Mouse (Mus musculus) hindbrain, embryonic 14.5 days (tissue): ENCODE data around the gene Fggy. TPM values are rescaled to one million over a fixed set of nuclear protein-coding genes. Genes with fewer than 3 reads are reported as not detected.

Experiments
- ATAC-seq: fragments of 200-750 bp; cut with Nextera tagmentation; 2 replicates; pipeline ENCODE4 v1.8.0; 2017; ENCODE audit warnings: moderate number of reproducible peaks, mild to moderate bottlenecking, moderate TSS enrichment, moderate library complexity; ENCODE audit not compliant: low FRiP score
- DNase-seq: peaks from one replicate; pipeline ENCODE4 v3.0.0-alpha.2; 2015; ENCODE audit warnings: low spot score
- H3K27ac ChIP-seq: fragments of 300-500 bp; sonication (generic); 2 replicates; pipeline ENCODE4 v1.5.1; 2014; ENCODE audit warnings: mild to moderate bottlenecking, moderate library complexity
- H3K27me3 ChIP-seq: fragments of 300-500 bp; sonication (generic); 2 replicates; pipeline ENCODE4 v1.6.1; 2014; ENCODE audit warnings: mild to moderate bottlenecking, low read length, mixed read lengths; ENCODE audit not compliant: control insufficient read depth, insufficient read depth
- H3K36me3 ChIP-seq: fragments of 300-500 bp; sonication (generic); replicated peaks from 2 replicates; pipeline ENCODE4 v1.6.1; 2014; ENCODE audit not compliant: control insufficient read depth, insufficient read depth
- H3K4me1 ChIP-seq: fragments of 300-500 bp; sonication (generic); replicated peaks from 2 replicates; pipeline ENCODE4 v1.6.1; 2014; ENCODE audit warnings: antibody characterized with exemption, low read length, mixed read lengths; ENCODE audit not compliant: control insufficient read depth, insufficient read depth
- H3K4me2 ChIP-seq: fragments of 300-500 bp; sonication (generic); replicated peaks from 2 replicates; pipeline ENCODE4 v1.6.1; 2014; ENCODE audit warnings: mild to moderate bottlenecking, moderate library complexity
- H3K4me3 ChIP-seq: fragments of 300-500 bp; sonication (generic); replicated peaks from 2 replicates; pipeline ENCODE4 v1.5.1; 2014; ENCODE audit warnings: mild to moderate bottlenecking, low read length
- H3K9ac ChIP-seq: fragments of 300-500 bp; sonication (generic); 2 replicates; pipeline ENCODE4 v1.6.1; 2014
- H3K9me3 ChIP-seq: fragments of 300-500 bp; sonication (generic); 2 replicates; pipeline ENCODE4 v1.6.1; 2016; ENCODE audit warnings: low read length; ENCODE audit not compliant: control insufficient read depth
- WGBS: fragments of 180-500 bp; shearing (Covaris S2); extraction: QIAGEN DNeasy Blood & Tissue Kit; methylation state at CpG from one replicate; pipeline ENCODE4 v1.1.7; 2014; 5-methylcytosine and 5-hydroxymethylcytosine counted together
- polyA plus RNA-seq: library from polyadenylated mRNA; unstranded; fragments of >200 nt; fragmentation: Nextera tagmentation; extraction: Ambion mirVana; gene quantifications from 2 replicates; pipeline ENCODE4 v1.2.1, GENCODE M21; 2014

Fggy gene
- polyA plus RNA-seq, 1 experiment from 2014 or later: 7.6 TPM

GRCm38 (mm10) chr4:95793647-95794328 lies 236.5 kb downstream of the Fggy start:
- Histone ChIP-seq H3K4me2 (no peak overlapping the region), H3K9ac (no peak overlapping the region), H3K4me1 (no peaks in the 10 kb centered on the region), H3K9me3 (no peaks in the 10 kb centered on the region), H3K27ac (no peak overlapping the region), H3K36me3 (no peaks in the 10 kb centered on the region), H3K27me3 (no peaks in the 10 kb centered on the region), H3K4me3 (no peak overlapping the region)
- ATAC-seq (no peak), DNase-seq (no peak)
- WGBS: 63% methylated on average over 7 of the region's 7 CpGs

- no peaks in the 10 kb centered on the region for H3K9me3 ChIP-seq
- WGBS: 79% methylated on average over 6 of the region's 6 CpGs
Observed at GRCm38 (mm10) chr4:95794651-95795050, 237.3 kb downstream of the Fggy start.

GRCm38 (mm10) chr4:95795283-95795682 lies 238.0 kb downstream of the Fggy start:
- no peak overlapping the region for H3K4me2 ChIP-seq
- H3K9ac ChIP-seq: no peak overlapping the region
- H3K27ac ChIP-seq: no peak overlapping the region
- H3K4me1 ChIP-seq: no peaks in the 10 kb centered on the region
- no peaks in the 10 kb centered on the region for H3K9me3 ChIP-seq
- no peak overlapping the region for H3K4me3 ChIP-seq
- DNase-seq: no peak
- no peak for ATAC-seq
- no peaks in the 10 kb centered on the region for H3K36me3 ChIP-seq
- H3K27me3 ChIP-seq: no peaks in the 10 kb centered on the region
- 92% methylated on average over 2 of the region's 2 CpGs for WGBS

More at GRCm38 (mm10) chr4:95794651-95795050, 237.3 kb downstream of the Fggy start:
- Histone ChIP-seq H3K27ac (no peak overlapping the region), H3K4me3 (no peak overlapping the region), H3K9ac (no peak overlapping the region), H3K27me3 (no peaks in the 10 kb centered on the region), H3K4me1 (no peaks in the 10 kb centered on the region), H3K36me3 (no peaks in the 10 kb centered on the region), H3K4me2 (no peak overlapping the region)
- no peak for ATAC-seq
- DNase-seq: no peak

GRCm38 (mm10) chr4:95819650-95820049 lies 262.3 kb downstream of the Fggy start:
- Histone ChIP-seq H3K4me3 (no peak overlapping the region), H3K9me3 (no peaks in the 10 kb centered on the region), H3K4me1 (no peaks in the 10 kb centered on the region), H3K36me3 (no peaks in the 10 kb centered on the region), H3K27me3 (no peaks in the 10 kb centered on the region), H3K9ac (no peak overlapping the region), H3K4me2 (no peak overlapping the region), H3K27ac (no peak overlapping the region)
- 49% methylated on average over 2 of the region's 2 CpGs for WGBS
- no peak for ATAC-seq
- DNase-seq: no peak

GRCm38 (mm10) chr4:95821906-95822579 lies 264.7 kb downstream of the Fggy start:
- Histone ChIP-seq H3K4me1 (no peaks in the 10 kb centered on the region), H3K4me3 (no peak overlapping the region), H3K27ac (no peak overlapping the region), H3K9me3 (no peaks in the 10 kb centered on the region), H3K27me3 (no peaks in the 10 kb centered on the region), H3K9ac (no peak overlapping the region), H3K4me2 (no peak overlapping the region), H3K36me3 (no peaks in the 10 kb centered on the region)
- ATAC-seq: no peak
- WGBS: 68% methylated on average over 3 of the region's 3 CpGs
- DNase-seq: no peak

GRCm38 (mm10) chr4:95828164-95828563 lies 270.9 kb downstream of the Fggy start:
- Histone ChIP-seq H3K9ac (no peak overlapping the region), H3K4me1 (no peaks in the 10 kb centered on the region), H3K27ac (no peak overlapping the region), H3K9me3 (no peaks in the 10 kb centered on the region), H3K36me3 (no peaks in the 10 kb centered on the region), H3K4me3 (no peak overlapping the region), H3K27me3 (no peaks in the 10 kb centered on the region), H3K4me2 (no peak overlapping the region)
- ATAC-seq (no peak), DNase-seq (no peak)
- 91% methylated on average over 4 of the region's 4 CpGs for WGBS

GRCm38 (mm10) chr4:95830320-95830719 lies 273.0 kb downstream of the Fggy start:
- no peaks in the 10 kb centered on the region for H3K9me3 ChIP-seq
- H3K27ac ChIP-seq: no peak overlapping the region
- 21% methylated on average over 2 of the region's 2 CpGs for WGBS
- no peak overlapping the region for H3K4me2 ChIP-seq
- no peak overlapping the region for H3K9ac ChIP-seq
- ATAC-seq (no peak), DNase-seq (no peak)
- no peaks in the 10 kb centered on the region for H3K27me3 ChIP-seq
- no peak overlapping the region for H3K4me3 ChIP-seq
- no peaks in the 10 kb centered on the region for H3K36me3 ChIP-seq
- no peaks in the 10 kb centered on the region for H3K4me1 ChIP-seq

- DNase-seq: no peak
- Histone ChIP-seq H3K4me1 (0 out of 2 replicates have a peak, but pooled peaks cover 4% of the 10 kb centered on the region), H3K36me3 (no peaks in the 10 kb centered on the region), H3K4me2 (no peak overlapping the region), H3K9ac (no peak overlapping the region), H3K27me3 (no peaks in the 10 kb centered on the region), H3K27ac (no peak overlapping the region), H3K9me3 (no peaks in the 10 kb centered on the region), H3K4me3 (no peak overlapping the region)
- no peak for ATAC-seq
- WGBS: 61% methylated on average over 1 of the region's 1 CpGs
Observed at GRCm38 (mm10) chr4:95839860-95840259, 282.6 kb downstream of the Fggy start.

- no peak; the same call in 1 of the 2 replicates for ATAC-seq
- no peaks in the 10 kb centered on the region for H3K27me3 ChIP-seq
- WGBS: 42% methylated on average over 6 of the region's 6 CpGs
Observed at GRCm38 (mm10) chr4:95840389-95841053, 283.2 kb downstream of the Fggy start.

More at GRCm38 (mm10) chr4:95840389-95841053, 283.2 kb downstream of the Fggy start:
- H3K4me2 ChIP-seq: no peak overlapping the region
- DNase-seq: no peak
- no peaks in the 10 kb centered on the region for H3K36me3 ChIP-seq
- H3K4me3 ChIP-seq: no peak overlapping the region
- no peak overlapping the region for H3K27ac ChIP-seq
- H3K4me1 ChIP-seq: 0 out of 2 replicates have a peak, but pooled peaks cover 4% of the 10 kb centered on the region
- H3K9me3 ChIP-seq: no peaks in the 10 kb centered on the region
- H3K9ac ChIP-seq: no peak overlapping the region
